Mouse (Mus musculus) induced T-regulatory cell, adult 2 months (primary cell): ENCODE measurements around the gene Cd79a.

ENCODE experiments used
- DNase-seq: peaks from one replicate; pipeline ENCODE4 v3.0.0-alpha.2; 2012; ENCODE audit warnings: low read depth

Cd79a gene

GRCm38 (mm10) chr7:24918763-24919323 lies 21.7 kb downstream of the Cd79a start:
- DNase-seq = no peak

GRCm38 (mm10) chr7:24919728-24920127 lies 22.5 kb downstream of the Cd79a start:
- DNase-seq = no peak

- DNase-seq = no peak
These were observed 33.3 kb downstream of the Cd79a start for GRCm38 (mm10) chr7:24930475-24930874.

GRCm38 (mm10) chr7:24931651-24932050 lies 34.5 kb downstream of the Cd79a start:
- DNase-seq = no peak

- DNase-seq = no peak
These were observed 46.5 kb downstream of the Cd79a start for GRCm38 (mm10) chr7:24943641-24944040.

- DNase-seq = no peak
These were observed 47.2 kb downstream of the Cd79a start, which contains the start of gene Gm4881 for GRCm38 (mm10) chr7:24944257-24944950. Gm4881 (minus strand) TSS chr7:24944494.

GRCm38 (mm10) chr7:24947316-24948048 lies 50.3 kb downstream of the Cd79a start:
- DNase-seq = no peak

- DNase-seq = no peak
These were observed 51.6 kb downstream of the Cd79a start for GRCm38 (mm10) chr7:24948774-24949173.

- DNase-seq = peak; percentile 81
These were observed 52.9 kb downstream of the Cd79a start for GRCm38 (mm10) chr7:24949958-24950623.
